Mouse (Mus musculus) neutrophil, adult 65 days (primary cell): ENCODE results near the gene Cop1. TPM values are rescaled to one million over a fixed set of nuclear protein-coding genes. Genes with fewer than 3 reads are reported as not detected.

Source experiments
- total RNA-seq: library from RNA; stranded (reverse); gene quantifications from 2 replicates; pipeline ENCODE4 v1.2.4, GENCODE M21; 2023

The Cop1 gene
- total RNA-seq: 228 and 387 TPM in 2 replicates

DNA sequence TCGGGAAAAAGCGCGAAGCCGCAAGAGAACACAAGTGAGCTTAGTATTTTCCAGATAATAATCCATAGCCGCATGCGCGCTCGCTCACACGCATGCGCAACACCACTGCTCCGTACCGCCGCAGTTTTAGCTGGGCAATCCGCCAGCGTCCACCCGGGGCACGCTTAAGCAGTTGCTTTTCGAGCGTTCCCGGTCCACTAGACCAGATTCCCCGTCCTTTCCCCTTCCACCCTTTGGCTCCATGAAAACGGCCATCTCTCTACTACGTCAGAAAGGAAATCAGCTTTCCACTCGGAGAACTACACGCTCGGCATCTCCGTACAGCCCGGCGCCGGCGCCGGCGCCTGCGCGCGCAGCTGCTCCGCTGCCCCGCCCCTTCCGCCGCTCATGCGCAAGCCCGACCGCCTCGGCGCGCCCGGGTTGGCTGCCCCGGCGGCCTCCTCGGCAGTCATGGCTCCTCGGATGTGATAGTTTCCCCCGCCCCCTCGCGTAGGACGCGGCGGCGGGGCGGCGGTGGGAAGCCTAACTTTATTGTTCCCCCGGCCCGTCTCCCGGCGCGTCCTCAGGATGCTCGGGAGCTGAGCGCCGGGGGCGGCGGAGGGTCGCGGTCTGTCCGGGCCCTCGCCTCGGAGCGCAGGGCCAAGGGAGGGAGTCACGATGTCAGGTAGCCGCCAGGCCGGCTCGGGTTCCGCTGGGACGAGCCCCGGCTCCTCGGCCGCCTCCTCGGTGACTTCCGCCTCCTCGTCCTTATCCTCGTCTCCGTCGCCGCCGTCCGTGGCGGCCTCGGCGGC is at the start of gene Cop1:
TSS of gene Cop1 (plus strand) at position 540 of the 791 bp plus-strand sequence.

